Comparison of ENCODE assay signal across 1 mouse cellular context in the genomic region with DNA sequence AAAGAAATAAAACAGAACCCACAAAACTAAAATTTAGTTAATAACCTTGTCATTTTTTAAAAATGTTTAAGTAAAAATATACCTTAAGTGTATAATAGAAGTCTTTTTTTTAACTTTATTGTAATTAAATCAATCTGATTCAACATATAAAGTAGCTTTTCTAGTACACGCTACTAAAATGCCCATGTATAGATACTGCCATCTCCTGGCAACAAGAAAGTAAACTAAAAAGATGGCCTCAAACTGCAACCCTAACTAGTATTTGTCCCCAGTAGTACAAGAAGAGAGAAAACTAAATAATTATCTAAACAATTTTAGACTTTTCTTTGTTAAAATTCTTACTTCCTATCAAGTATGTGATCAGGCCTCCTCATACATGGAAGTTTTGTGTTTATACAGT.
TF ChIP-seq lines count a peak whose summit lies in the region.

No protein-coding gene starts in this region.

TF ChIP-seq in CH12.LX, 34 proteins besides CTCF, POLR2A, EP300 and RAD21 (continued from another document):
- TF ChIP-seq E2F4 (IDR thresholded peaks at IDR 0.05; ENCODE audit: insufficient replicate concordance, low read depth, low read length) (no peak), UBTF (IDR thresholded peaks at IDR 0.05; ENCODE audit: low read depth, low read length) (no peak), MEF2A (IDR thresholded peaks at IDR 0.05; ENCODE audit: borderline replicate concordance, low read depth, low read length) (no peak), ETS1 (conservative IDR thresholded peaks at IDR 0.05; ENCODE audit: low read depth, low read length) (no peak), USF1 (IDR thresholded peaks at IDR 0.05; ENCODE audit: low read depth, low read length) (no peak), IRF4 (IDR thresholded peaks at IDR 0.05; ENCODE audit: low read depth, low read length) (no peak), HCFC1 (IDR thresholded peaks at IDR 0.05; ENCODE audit: low read depth, low read length) (no peak), JUN (IDR thresholded peaks at IDR 0.05; ENCODE audit: insufficient read depth, low read depth, low read length) (no peak), SMC3 (IDR thresholded peaks at IDR 0.05; ENCODE audit: low read depth, low read length) (no peak), NRF1 (IDR thresholded peaks at IDR 0.05; ENCODE audit: low read depth, low read length) (no peak), POLR2AphosphoS2 (IDR thresholded peaks at IDR 0.05; ENCODE audit: low read depth, low read length) (no peak), MAFK (IDR thresholded peaks at IDR 0.05; ENCODE audit: insufficient replicate concordance, low read length) (no peak), PAX5 (IDR thresholded peaks at IDR 0.05; ENCODE audit: low read length) (no peak), TCF12 (IDR thresholded peaks at IDR 0.05; ENCODE audit: low read depth, low read length) (no peak)
